Mouse (Mus musculus): ENCODE measurements around the gene Ice1. TPM values are rescaled to one million over a fixed set of nuclear protein-coding genes. Genes with fewer than 3 reads are reported as not detected.

Gene Ice1
- polyA plus RNA-seq, 1 experiment from 2014 or later = 16.0 TPM

DNA sequence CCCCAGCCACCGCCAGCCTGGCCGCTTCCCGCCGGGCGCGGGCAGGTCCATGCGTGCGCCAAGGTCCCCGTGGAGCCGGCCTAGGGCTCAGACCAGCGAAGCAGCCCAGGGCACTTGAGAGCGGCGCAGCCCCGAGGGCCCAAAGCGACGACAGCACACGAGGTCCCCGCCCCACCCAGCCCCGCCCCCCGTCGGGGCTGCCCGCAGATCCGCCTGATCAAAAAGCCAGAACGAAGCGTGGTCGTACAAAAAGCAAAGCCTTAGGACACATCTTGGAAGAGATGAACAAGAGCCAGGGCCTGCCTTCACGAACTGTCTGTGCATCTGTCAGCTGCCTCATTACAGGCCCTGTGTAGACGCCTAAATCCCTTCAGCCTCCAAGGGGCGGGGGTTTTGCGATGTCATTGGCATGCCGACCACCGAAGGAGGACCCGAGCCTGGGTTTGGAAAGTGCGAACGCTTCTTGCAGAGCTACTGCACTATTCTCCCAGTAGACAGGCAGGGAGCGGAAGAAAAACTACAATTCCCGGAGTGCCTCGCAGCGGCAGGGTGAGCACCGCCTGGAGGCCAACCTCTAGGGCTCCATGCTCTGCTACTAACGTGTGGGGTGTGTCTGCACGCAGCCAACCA, 343 bp upstream of the Ice1 start:
- ATAC-seq (ENCODE audit: insufficient number of reproducible peaks, low FRiP score, low TSS enrichment, low read depth) = peak; percentile 95
- H3K36me3 ChIP-seq = no peaks in the 10 kb centered on the region
- WGBS = under 1% methylated on average over 42 of the region's 42 CpGs
- H3K4me2 ChIP-seq (replicated peaks) = peak overlapping the region; percentile 78
- peak overlapping the region; percentile 90 for H3K9ac ChIP-seq
- H3K4me3 ChIP-seq (replicated peaks) = peak overlapping the region; percentile 78
- peak overlapping the region; percentile 91 for H3K27ac ChIP-seq (replicated peaks)
- H3K9me3 ChIP-seq (replicated peaks) = no peaks in the 10 kb centered on the region
- H3K4me1 ChIP-seq = peaks cover 20% of the 10 kb centered on the region
- no peaks in the 10 kb centered on the region for H3K27me3 ChIP-seq

DNA sequence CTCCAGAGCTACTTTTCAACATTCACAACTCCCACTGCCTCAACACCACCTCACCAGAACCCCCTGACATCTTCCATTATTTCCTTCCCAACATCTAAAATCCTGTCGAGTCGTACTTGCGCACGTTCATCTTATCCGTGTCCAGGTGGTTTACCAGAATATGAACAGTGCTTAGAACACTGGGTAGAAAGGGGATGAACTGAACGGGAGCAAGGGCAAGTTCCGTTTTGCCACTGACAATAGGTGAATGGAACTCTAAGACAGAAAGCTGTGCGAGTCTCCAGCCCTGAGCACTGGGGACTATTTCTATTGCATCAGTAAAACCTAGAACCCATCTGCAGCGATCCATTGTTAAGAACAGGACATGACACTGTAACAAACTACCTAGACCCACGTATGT, 728 bp downstream of the Ice1 start:
- Histone ChIP-seq H3K9me3 (replicated peaks) (no peaks in the 10 kb centered on the region), H3K27me3 (no peaks in the 10 kb centered on the region), H3K27ac (replicated peaks) (no peak overlapping the region), H3K4me1 (peaks cover 20% of the 10 kb centered on the region), H3K4me2 (replicated peaks) (peak overlapping the region; percentile 78), H3K36me3 (no peaks in the 10 kb centered on the region), H3K4me3 (replicated peaks) (peak overlapping the region; percentile 78), H3K9ac (peak overlapping the region; percentile 90)
- WGBS = 20% methylated on average over 10 of the region's 10 CpGs
- no peak for ATAC-seq (ENCODE audit: insufficient number of reproducible peaks, low FRiP score, low TSS enrichment, low read depth)

DNA sequence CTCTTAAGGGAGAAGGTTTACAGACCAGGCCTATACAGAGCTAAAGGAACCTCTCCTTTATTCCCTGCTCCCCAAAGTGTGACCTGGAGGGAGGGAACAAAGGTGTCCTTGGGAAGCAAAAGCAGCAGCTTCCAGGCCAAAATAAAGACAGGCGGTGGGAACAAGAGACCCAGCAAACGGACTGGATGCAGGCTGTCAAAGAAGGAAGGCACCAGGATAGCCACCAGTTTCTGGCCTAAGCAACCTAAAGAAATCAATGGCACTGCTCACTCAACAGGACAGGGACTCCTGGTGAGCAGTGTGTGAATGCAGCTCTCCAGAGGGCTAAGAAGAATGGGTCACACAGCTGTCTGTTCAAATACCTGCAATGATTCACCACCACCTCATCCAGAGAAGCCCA, 1.8 kb downstream of the Ice1 start:
- Histone ChIP-seq H3K4me2 (replicated peaks) (peak overlapping the region; percentile 78), H3K9ac (no peak overlapping the region), H3K9me3 (replicated peaks) (no peaks in the 10 kb centered on the region), H3K27me3 (no peaks in the 10 kb centered on the region), H3K4me3 (replicated peaks) (peak overlapping the region; percentile 78; the same call in 1 of the 2 replicates), H3K27ac (replicated peaks) (no peak overlapping the region), H3K4me1 (peaks cover 20% of the 10 kb centered on the region), H3K36me3 (no peaks in the 10 kb centered on the region)
- 72% methylated on average over 2 of the region's 2 CpGs for WGBS
- no peak for ATAC-seq (ENCODE audit: insufficient number of reproducible peaks, low FRiP score, low TSS enrichment, low read depth)

DNA sequence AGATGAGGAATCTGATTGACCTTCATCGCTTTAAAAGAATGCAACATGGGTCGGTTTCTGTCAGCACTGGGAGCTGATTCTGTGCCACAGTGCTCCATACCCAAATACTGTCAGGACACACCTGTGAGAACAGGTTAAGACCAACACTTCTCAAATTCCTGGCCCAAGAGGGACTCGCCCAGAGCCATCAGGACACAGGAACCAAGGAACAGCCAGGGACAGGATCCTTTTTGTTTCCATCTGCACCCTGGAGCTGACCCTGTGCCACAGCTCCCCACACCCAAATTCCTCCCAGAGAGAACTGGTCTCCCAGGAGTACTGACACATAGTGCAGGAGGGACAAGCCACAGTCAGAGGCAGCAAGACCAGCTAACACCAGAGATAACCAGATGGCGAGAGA, 11.0 kb downstream of the Ice1 start:
- Histone ChIP-seq H3K4me1 (no peaks in the 10 kb centered on the region), H3K27ac (replicated peaks) (no peak overlapping the region), H3K27me3 (no peaks in the 10 kb centered on the region), H3K4me2 (replicated peaks) (no peak overlapping the region), H3K9me3 (replicated peaks) (0 out of 2 replicates have a peak, but pooled peaks cover 5% of the 10 kb centered on the region), H3K9ac (no peak overlapping the region), H3K36me3 (peaks cover 2% of the 10 kb centered on the region; the same call in 1 of the 2 replicates), H3K4me3 (replicated peaks) (no peak overlapping the region)
- ATAC-seq (ENCODE audit: insufficient number of reproducible peaks, low FRiP score, low TSS enrichment, low read depth) = no peak
- WGBS = 91% methylated on average over 4 of the region's 4 CpGs

DNA sequence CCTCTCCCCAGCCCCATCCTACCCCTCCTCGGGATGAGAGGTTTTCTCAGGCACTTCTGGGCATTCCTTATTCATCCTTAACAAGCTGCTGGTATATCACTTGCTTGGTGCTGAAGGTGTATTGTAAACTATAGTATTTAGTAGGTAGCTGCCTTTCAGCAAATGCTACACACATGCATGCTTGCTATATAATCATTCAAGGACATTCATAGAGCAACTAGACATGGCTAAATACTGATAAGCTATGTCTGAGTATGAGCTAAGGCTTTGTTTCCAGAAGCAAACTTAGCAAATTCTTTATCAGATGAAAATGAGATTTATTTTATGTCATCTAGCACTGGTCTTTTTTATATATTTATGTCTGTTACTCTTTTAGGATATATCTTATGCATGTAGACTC, 11.8 kb downstream of the Ice1 start:
- Histone ChIP-seq H3K36me3 (peaks cover 6% of the 10 kb centered on the region; the same call in 1 of the 2 replicates), H3K9ac (no peak overlapping the region), H3K4me2 (replicated peaks) (no peak overlapping the region), H3K27ac (replicated peaks) (no peak overlapping the region), H3K4me3 (replicated peaks) (no peak overlapping the region), H3K27me3 (no peaks in the 10 kb centered on the region), H3K4me1 (no peaks in the 10 kb centered on the region), H3K9me3 (replicated peaks) (0 out of 2 replicates have a peak, but pooled peaks cover 5% of the 10 kb centered on the region)
- WGBS = 71% methylated on average over 1 of the region's 1 CpGs
- no peak for ATAC-seq (ENCODE audit: insufficient number of reproducible peaks, low FRiP score, low TSS enrichment, low read depth)

DNA sequence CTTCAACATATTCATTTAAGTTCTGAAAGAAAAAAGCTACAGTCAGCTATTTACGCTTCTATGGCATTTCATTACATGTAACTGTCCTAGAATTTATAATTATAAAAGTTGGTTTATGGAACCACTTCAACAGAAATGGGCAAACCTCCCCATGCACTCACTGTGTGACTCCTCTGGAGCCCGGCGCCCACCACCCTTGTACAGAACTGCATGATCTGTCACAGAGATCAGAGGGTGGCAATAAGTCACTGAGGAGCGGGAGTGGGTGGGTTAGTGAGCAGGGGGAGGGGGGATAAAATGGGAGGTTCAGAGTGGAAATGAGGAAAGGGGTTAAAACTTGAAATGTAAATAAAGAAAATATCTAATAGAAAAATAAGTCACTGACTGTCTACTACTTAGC, 13.0 kb downstream of the Ice1 start:
- peaks cover 16% of the 10 kb centered on the region; the same call in 1 of the 2 replicates for H3K36me3 ChIP-seq
- 87% methylated on average over 4 of the region's 4 CpGs for WGBS
- no peak overlapping the region for H3K4me2 ChIP-seq (replicated peaks)
- H3K9ac ChIP-seq = no peak overlapping the region
- H3K9me3 ChIP-seq (replicated peaks) = no peaks in the 10 kb centered on the region
- H3K27ac ChIP-seq (replicated peaks) = no peak overlapping the region
- no peaks in the 10 kb centered on the region for H3K27me3 ChIP-seq
- H3K4me1 ChIP-seq = no peaks in the 10 kb centered on the region
- H3K4me3 ChIP-seq (replicated peaks) = no peak overlapping the region
- ATAC-seq (ENCODE audit: insufficient number of reproducible peaks, low FRiP score, low TSS enrichment, low read depth) = no peak

DNA sequence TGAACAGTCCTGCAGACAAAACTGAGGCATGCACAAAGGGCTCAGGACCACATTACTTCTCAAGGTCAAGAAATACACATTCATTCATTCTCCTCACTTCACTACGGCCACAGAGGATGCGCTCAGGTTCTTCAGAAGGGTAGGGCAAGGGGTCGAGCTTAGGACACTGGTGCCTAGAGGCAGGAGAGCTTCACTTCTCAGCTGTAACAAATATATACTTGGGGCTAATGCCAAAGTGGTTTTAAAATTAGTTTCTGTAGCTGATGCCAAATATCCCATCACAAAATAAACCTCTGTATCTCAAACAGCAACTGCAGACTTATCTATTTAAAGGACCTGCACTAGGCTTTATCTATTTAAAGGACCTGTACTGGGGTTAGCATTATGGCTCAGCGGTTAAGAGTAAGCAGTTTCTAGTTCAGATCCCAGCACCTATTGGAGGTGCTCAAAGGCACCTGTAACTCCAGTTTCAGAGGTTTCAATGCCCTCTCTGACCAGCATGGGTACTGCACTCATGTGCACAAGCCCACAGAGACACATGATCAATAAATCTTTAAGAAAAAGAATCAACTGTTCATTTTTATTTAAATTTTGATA, 14.9 kb downstream of the Ice1 start:
- ATAC-seq (ENCODE audit: insufficient number of reproducible peaks, low FRiP score, low TSS enrichment, low read depth) = no peak
- Histone ChIP-seq H3K4me1 (no peaks in the 10 kb centered on the region), H3K4me2 (replicated peaks) (no peak overlapping the region), H3K9ac (no peak overlapping the region), H3K36me3 (peaks cover 30% of the 10 kb centered on the region), H3K9me3 (replicated peaks) (no peaks in the 10 kb centered on the region), H3K27me3 (no peaks in the 10 kb centered on the region), H3K27ac (replicated peaks) (no peak overlapping the region), H3K4me3 (replicated peaks) (no peak overlapping the region)
- WGBS = 90% methylated on average over 4 of the region's 4 CpGs

DNA sequence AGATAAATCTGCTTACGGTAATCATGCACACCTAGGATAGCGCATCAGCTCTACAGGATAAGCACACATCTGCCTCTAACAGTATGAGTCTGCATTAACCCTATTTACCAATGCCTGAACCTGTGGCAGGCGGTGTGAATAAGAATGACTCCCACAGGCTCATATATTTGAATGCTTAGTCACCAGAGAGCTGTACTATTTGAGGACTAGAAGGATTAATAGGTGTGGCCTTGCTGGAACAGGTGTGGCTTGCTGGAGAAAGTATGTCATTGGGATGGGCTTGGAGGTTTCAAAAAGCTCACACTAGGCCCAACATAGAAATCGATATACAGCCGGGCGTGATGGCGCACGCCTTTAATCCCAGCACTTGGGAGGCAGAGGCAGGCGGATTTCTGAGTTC, 15.9 kb downstream of the Ice1 start:
- Histone ChIP-seq H3K27ac (replicated peaks) (no peak overlapping the region), H3K9me3 (replicated peaks) (no peaks in the 10 kb centered on the region), H3K36me3 (peaks cover 41% of the 10 kb centered on the region), H3K4me3 (replicated peaks) (no peak overlapping the region), H3K27me3 (no peaks in the 10 kb centered on the region), H3K4me2 (replicated peaks) (no peak overlapping the region), H3K4me1 (no peaks in the 10 kb centered on the region), H3K9ac (no peak overlapping the region)
- ATAC-seq (ENCODE audit: insufficient number of reproducible peaks, low FRiP score, low TSS enrichment, low read depth) = no peak
- 96% methylated on average over 9 of the region's 9 CpGs for WGBS

DNA sequence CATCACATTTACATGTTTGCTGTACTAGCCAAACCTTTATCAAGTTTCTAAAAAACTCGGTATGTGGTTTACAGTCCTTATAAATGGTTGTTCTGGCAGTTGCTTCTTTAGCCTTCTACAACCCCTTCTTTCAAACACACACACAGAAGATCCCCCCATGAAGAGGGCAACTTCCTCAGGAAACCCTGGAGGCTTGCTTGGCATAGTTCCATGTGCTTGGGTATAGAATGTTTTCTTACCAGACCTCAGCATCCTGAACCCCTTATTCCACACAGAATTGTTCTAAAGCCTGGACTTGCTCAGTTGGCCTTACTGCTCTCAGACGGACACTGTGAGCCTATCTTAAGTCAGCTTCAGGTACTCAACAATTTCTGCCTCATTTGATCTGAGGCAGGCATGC, 24.6 kb downstream of the Ice1 start:
- no peak for ATAC-seq (ENCODE audit: insufficient number of reproducible peaks, low FRiP score, low TSS enrichment, low read depth)
- H3K9me3 ChIP-seq (replicated peaks) = no peaks in the 10 kb centered on the region
- H3K27ac ChIP-seq (replicated peaks) = no peak overlapping the region
- H3K4me1 ChIP-seq = no peaks in the 10 kb centered on the region
- H3K27me3 ChIP-seq = no peaks in the 10 kb centered on the region
- no peak overlapping the region for H3K4me3 ChIP-seq (replicated peaks)
- peaks cover 89% of the 10 kb centered on the region for H3K36me3 ChIP-seq
- no peak overlapping the region for H3K9ac ChIP-seq
- 79% methylated on average over 2 of the region's 2 CpGs for WGBS
- H3K4me2 ChIP-seq (replicated peaks) = no peak overlapping the region

DNA sequence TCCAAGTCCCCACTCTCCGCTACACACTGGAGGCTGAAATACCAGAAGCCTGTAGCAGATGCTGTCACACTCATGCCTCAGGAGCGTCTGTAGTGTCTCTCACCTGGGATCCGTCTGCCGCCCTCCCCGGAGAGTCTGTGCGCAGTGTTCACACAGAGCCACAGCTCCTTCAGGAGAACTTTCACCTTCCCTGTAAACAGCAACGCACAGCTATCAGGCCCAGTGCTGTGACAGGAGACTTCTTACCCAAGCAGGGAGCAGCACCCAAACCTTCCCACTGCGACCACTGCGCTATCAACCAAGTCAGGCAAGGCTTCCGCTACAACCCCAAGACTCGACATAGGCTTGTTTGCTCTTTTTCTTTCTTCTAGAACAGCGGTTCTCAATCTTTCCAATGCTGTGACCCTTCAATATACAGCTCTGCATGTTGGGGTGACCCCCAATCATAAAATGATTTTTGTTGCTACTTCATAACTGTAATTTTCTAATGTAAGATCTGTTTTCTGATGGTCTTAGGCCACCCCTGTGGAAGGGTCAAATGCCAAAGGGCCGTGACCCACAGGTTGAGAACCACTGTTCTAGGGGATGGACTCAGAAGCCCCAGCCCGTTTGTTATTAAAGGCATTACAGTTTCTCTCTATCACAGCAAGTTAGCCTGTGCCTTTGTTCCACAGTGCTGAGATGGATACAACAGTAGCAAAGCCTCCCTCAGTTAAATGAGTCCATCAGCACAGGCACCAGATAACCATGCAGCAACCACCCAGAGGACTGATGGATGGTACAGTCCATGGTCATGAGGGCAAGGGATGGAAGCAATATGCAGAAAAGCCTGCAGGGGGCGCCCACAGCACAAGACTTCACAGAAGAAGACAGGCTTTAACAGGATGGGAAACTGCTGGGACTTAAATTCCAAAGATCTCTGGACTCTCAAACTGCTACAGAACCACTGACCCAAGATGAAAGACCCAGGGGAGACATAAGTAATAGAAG, 26.7 kb downstream of the Ice1 start:
- no peak overlapping the region for H3K4me2 ChIP-seq (replicated peaks)
- no peaks in the 10 kb centered on the region for H3K9me3 ChIP-seq (replicated peaks)
- peaks cover 88% of the 10 kb centered on the region for H3K36me3 ChIP-seq
- 87% methylated on average over 15 of the region's 15 CpGs for WGBS
- H3K27me3 ChIP-seq = no peaks in the 10 kb centered on the region
- H3K4me1 ChIP-seq = no peaks in the 10 kb centered on the region
- ATAC-seq (ENCODE audit: insufficient number of reproducible peaks, low FRiP score, low TSS enrichment, low read depth) = no peak
- H3K4me3 ChIP-seq (replicated peaks) = no peak overlapping the region
- H3K27ac ChIP-seq (replicated peaks) = no peak overlapping the region
- H3K9ac ChIP-seq = no peak overlapping the region

DNA sequence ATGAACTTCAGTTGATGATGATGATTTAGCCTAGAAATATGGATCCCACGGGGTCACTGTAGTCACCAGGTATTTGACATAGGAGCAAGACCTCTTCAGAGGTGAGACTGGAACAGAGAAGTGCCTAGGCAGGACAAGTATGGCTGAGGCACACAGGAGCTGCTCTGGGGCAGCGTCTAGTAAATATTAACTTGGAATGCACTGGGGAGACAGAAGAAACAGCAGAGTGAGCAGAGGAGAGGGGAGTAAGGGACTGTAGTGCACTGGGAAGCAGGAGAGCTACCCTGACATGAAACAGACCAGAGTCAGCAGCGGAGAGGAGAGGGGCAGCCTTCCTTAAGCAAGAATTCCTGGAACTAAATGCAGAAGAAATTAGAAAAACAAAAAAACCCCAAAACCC, 27.8 kb downstream of the Ice1 start:
- Histone ChIP-seq H3K9ac (no peak overlapping the region), H3K27ac (replicated peaks) (no peak overlapping the region), H3K36me3 (peaks cover 88% of the 10 kb centered on the region), H3K9me3 (replicated peaks) (no peaks in the 10 kb centered on the region), H3K4me1 (no peaks in the 10 kb centered on the region), H3K27me3 (no peaks in the 10 kb centered on the region), H3K4me3 (replicated peaks) (no peak overlapping the region), H3K4me2 (replicated peaks) (no peak overlapping the region)
- 96% methylated on average over 3 of the region's 3 CpGs for WGBS
- no peak for ATAC-seq (ENCODE audit: insufficient number of reproducible peaks, low FRiP score, low TSS enrichment, low read depth)
